Mouse (Mus musculus) CH12.LX (cell line): ENCODE results near the gene P4ha3. TPM values are rescaled to one million over a fixed set of nuclear protein-coding genes. Genes with fewer than 3 reads are reported as not detected.

Experiments used
- DNase-seq: peaks from one replicate; pipeline ENCODE4 v3.0.0-alpha.2; 2013; ENCODE audit errors: extremely low read depth
- H3K27ac ChIP-seq: 2 replicates; pipeline ENCODE4 v1.5.1; 2012; ENCODE audit warnings: low read depth, mild to moderate bottlenecking, control low read depth, moderate library complexity; ENCODE audit not compliant: insufficient read depth
- H3K27me3 ChIP-seq: replicated peaks from 2 replicates; pipeline ENCODE3; 2012; ENCODE audit warnings: inconsistent platforms
- H3K36me3 ChIP-seq, 2 experiments: replicated peaks in 1 of 2; 2 replicates each; pipeline versions ENCODE3 to v1.6.1; 2012; ENCODE audit warnings: inconsistent platforms in 1 of 2, low read length in 1 of 2, mild to moderate bottlenecking in 1 of 2, mixed read lengths in 1 of 2, moderate library complexity in 1 of 2; ENCODE audit not compliant: control insufficient read depth in 1 of 2, insufficient read depth in 1 of 2
- H3K4me1 ChIP-seq, 2 experiments: 2 replicates each; pipeline ENCODE4 v1.6.1; 2012; ENCODE audit warnings: inconsistent platforms in 1 of 2, moderate library complexity in 1 of 2; ENCODE audit not compliant: insufficient read depth in 2 of 2, control insufficient read depth in 1 of 2
- H3K4me2 ChIP-seq: 2 replicates; pipeline ENCODE4 v1.6.1; 2012; ENCODE audit warnings: low read depth, mild to moderate bottlenecking, control low read depth; ENCODE audit not compliant: poor library complexity, insufficient read depth, severe bottlenecking
- H3K4me3 ChIP-seq, 3 experiments: fragments of 150-350 bp in 1 of 3; sonication (generic) in 1 of 3; replicated peaks in 1 of 3; 2 replicates each; pipeline versions ENCODE3 to v1.5.1; 2011 to 2012; ENCODE audit warnings: low read depth in 2 of 3, low read length in 2 of 3, mild to moderate bottlenecking in 2 of 3, moderate library complexity in 2 of 3, control low read depth in 1 of 3, improper control_type of control experiment in 1 of 3, inconsistent platforms in 1 of 3, mixed read lengths in 1 of 3; ENCODE audit not compliant: poor library complexity in 1 of 3
- H3K79me2 ChIP-seq: replicated peaks from 2 replicates; pipeline ENCODE4 v1.6.1; 2012; ENCODE audit warnings: mild to moderate bottlenecking, moderate library complexity; ENCODE audit not compliant: control insufficient read depth, poor library complexity, insufficient read depth, severe bottlenecking; ENCODE audit errors: extremely low read depth
- H3K9ac ChIP-seq: 2 replicates; pipeline ENCODE4 v1.6.1; 2012; ENCODE audit warnings: low read depth, mild to moderate bottlenecking, control low read depth, moderate library complexity; ENCODE audit not compliant: insufficient read depth
- H3K9me3 ChIP-seq: replicated peaks from 2 replicates; pipeline ENCODE3; 2012; ENCODE audit warnings: low read length, inconsistent platforms, mixed read lengths
- CHD1 ChIP-seq: IDR thresholded peaks from 2 replicates; pipeline ENCODE4 v1.6.1; 2012; ENCODE audit warnings: low read depth, low read length, improper control_type of control experiment, inconsistent platforms
- CTCF ChIP-seq, 2 experiments: IDR thresholded peaks in 1 of 2; conservative IDR thresholded peaks in 1 of 2; 2 replicates each; pipeline ENCODE4 v1.5.1; 2011 to 2012; ENCODE audit warnings: low read depth in 2 of 2, low read length in 2 of 2, improper control_type of control experiment in 1 of 2, inconsistent platforms in 1 of 2, mild to moderate bottlenecking in 1 of 2, moderate library complexity in 1 of 2
- ELF1 ChIP-seq: IDR thresholded peaks from 2 replicates; pipeline ENCODE4 v1.6.1; 2014; ENCODE audit warnings: low read depth, mild to moderate bottlenecking, inconsistent platforms, low read length, improper control_type of control experiment
- ETS1 ChIP-seq: conservative IDR thresholded peaks from 2 replicates; pipeline ENCODE4 v1.6.1; 2012; ENCODE audit warnings: low read depth, mild to moderate bottlenecking, inconsistent platforms, low read length, improper control_type of control experiment, moderate library complexity
- HCFC1 ChIP-seq: IDR thresholded peaks from 2 replicates; pipeline ENCODE4 v1.6.1; 2012; ENCODE audit warnings: low read depth, mild to moderate bottlenecking, inconsistent platforms, low read length, improper control_type of control experiment
- JUND ChIP-seq: conservative IDR thresholded peaks from 2 replicates; pipeline ENCODE4 v1.6.1; 2011; ENCODE audit warnings: low read depth, low read length, improper control_type of control experiment
- KAT2A ChIP-seq: IDR thresholded peaks from 2 replicates; pipeline ENCODE4 v1.6.1; 2012; ENCODE audit warnings: low read length, improper control_type of control experiment, inconsistent platforms; ENCODE audit not compliant: insufficient replicate concordance
- MAFK ChIP-seq: IDR thresholded peaks from 2 replicates; pipeline ENCODE4 v1.6.1; 2011; ENCODE audit warnings: low read length, improper control_type of control experiment; ENCODE audit not compliant: insufficient replicate concordance
- MAX ChIP-seq: IDR thresholded peaks from 2 replicates; pipeline ENCODE4 v1.6.1; 2011; ENCODE audit warnings: low read length, improper control_type of control experiment
- MAZ ChIP-seq: IDR thresholded peaks from 2 replicates; pipeline ENCODE4 v1.6.1; 2012; ENCODE audit warnings: low read depth, mild to moderate bottlenecking, inconsistent platforms, low read length, improper control_type of control experiment, moderate library complexity
- MEF2A ChIP-seq: IDR thresholded peaks from 2 replicates; pipeline ENCODE4 v1.6.1; 2014; ENCODE audit warnings: low read depth, mild to moderate bottlenecking, inconsistent platforms, low read length, improper control_type of control experiment, borderline replicate concordance
- MXI1 ChIP-seq: IDR thresholded peaks from 2 replicates; pipeline ENCODE4 v1.6.1; 2011; ENCODE audit warnings: mild to moderate bottlenecking, low read depth, low read length, improper control_type of control experiment
- MYC ChIP-seq: IDR thresholded peaks from 2 replicates; pipeline ENCODE4 v1.6.1; 2011; ENCODE audit warnings: low read depth, mild to moderate bottlenecking, improper control_type of control experiment, low read length
- NELFE ChIP-seq: IDR thresholded peaks from 2 replicates; pipeline ENCODE4 v1.6.1; 2011; ENCODE audit warnings: low read depth, low read length, improper control_type of control experiment
- SMC3 ChIP-seq: IDR thresholded peaks from 2 replicates; pipeline ENCODE4 v1.6.1; 2011; ENCODE audit warnings: low read depth, low read length, improper control_type of control experiment
- TBP ChIP-seq: conservative IDR thresholded peaks from 2 replicates; pipeline ENCODE4 v1.6.1; 2011; ENCODE audit warnings: low read depth, low read length, improper control_type of control experiment
- TCF12 ChIP-seq: IDR thresholded peaks from 2 replicates; pipeline ENCODE4 v1.6.1; 2014; ENCODE audit warnings: low read depth, mild to moderate bottlenecking, inconsistent platforms, low read length, improper control_type of control experiment
- UBTF ChIP-seq: IDR thresholded peaks from 2 replicates; pipeline ENCODE4 v1.6.1; 2012; ENCODE audit warnings: low read depth, mild to moderate bottlenecking, inconsistent platforms, low read length, improper control_type of control experiment, moderate library complexity
- USF1 ChIP-seq: IDR thresholded peaks from 2 replicates; pipeline ENCODE4 v1.6.1; 2014; ENCODE audit warnings: low read depth, mild to moderate bottlenecking, inconsistent platforms, low read length, improper control_type of control experiment
- USF2 ChIP-seq: conservative IDR thresholded peaks from 2 replicates; pipeline ENCODE4 v1.6.1; 2011; ENCODE audit warnings: low read depth, low read length, improper control_type of control experiment
- ZC3H11A ChIP-seq: IDR thresholded peaks from 2 replicates; pipeline ENCODE4 v1.6.1; 2012; ENCODE audit warnings: low read depth, mild to moderate bottlenecking, inconsistent platforms, low read length, improper control_type of control experiment
- ZKSCAN1 ChIP-seq: IDR thresholded peaks from 2 replicates; pipeline ENCODE4 v1.6.1; 2012; ENCODE audit warnings: low read depth, inconsistent platforms, low read length, improper control_type of control experiment, borderline replicate concordance
- ZMIZ1 ChIP-seq: IDR thresholded peaks from 2 replicates; pipeline ENCODE4 v1.6.1; 2012; ENCODE audit warnings: low read depth, mild to moderate bottlenecking, inconsistent platforms, low read length, improper control_type of control experiment
- dilution Hi-C: fragments of 300-500 bp; cut with MboI; formaldehyde crosslinking; loops from 2 replicates; pipeline ENCODE4 v1.14.3; 2020; ENCODE audit warnings: low sequenced_read_pairs; ENCODE audit not compliant: extremely low pct_unique_long_range_greater_than_20kb, extremely low pct_ligation_motif_present
- in situ Hi-C: fragments of 300-500 bp; cut with MboI; formaldehyde crosslinking; loops from 3 replicates; pipeline ENCODE4 v1.14.3; 2019; ENCODE audit warnings: low sequenced_read_pairs, low pct_ligation_motif_present, low pct_unique_long_range_greater_than_20kb, mixed read lengths
- polyA plus RNA-seq: library from polyadenylated mRNA; unstranded; fragments of >175 nt; gene quantifications from 2 replicates; pipeline ENCODE4 v1.2.1, GENCODE M21; 2012; ENCODE audit warnings: low read depth; ENCODE audit not compliant: insufficient read length
- total RNA-seq, 2 experiments: library from RNA; depleted of rRNA; stranded (reverse); fragments of 300-350 nt in 1 of 2; fragments of >200 nt in 1 of 2; gene quantifications; 2 replicates each; pipeline ENCODE4 v1.2.3; 2012 to 2014

P4ha3 gene
- total and polyA plus RNA-seq, 3 experiments, result not detected

DNA sequence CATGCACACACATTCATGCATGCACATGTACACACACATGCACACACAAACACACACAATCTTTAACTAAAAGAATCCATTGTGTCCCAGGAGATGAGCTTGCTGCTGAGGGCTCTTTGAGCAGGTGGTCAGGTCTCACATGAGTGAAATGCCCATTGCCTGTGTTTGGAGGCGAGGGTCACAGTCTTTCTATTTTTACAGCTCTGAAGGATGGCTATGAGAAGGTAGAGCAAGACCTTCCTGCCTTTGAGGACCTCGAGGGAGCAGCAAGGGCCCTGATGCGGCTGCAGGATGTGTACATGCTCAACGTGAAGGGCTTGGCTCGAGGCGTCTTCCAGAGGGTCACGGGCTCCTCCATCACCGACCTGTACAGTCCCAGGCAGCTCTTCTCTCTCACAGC, 8.2 kb downstream of the P4ha3 start:
- TF ChIP-seq USF1 (no peak), CHD1 (no peak), MAX (no peak), MAZ (no peak), USF2 (no peak), MXI1 (no peak), MYC (no peak), ZMIZ1 (no peak), CTCF (conservative IDR thresholded peaks at IDR 0.05 in 1 of 2, IDR thresholded peaks at IDR 0.05 in 1 of 2; ENCODE audit: low read depth in 2 of 2, low read length in 2 of 2) (no peak), NELFE (no peak), SMC3 (no peak), MEF2A (no peak), ZKSCAN1 (no peak), KAT2A (no peak), ZC3H11A (no peak)
- Histone ChIP-seq H3K27me3 (peaks cover 16% of the 10 kb centered on the region), H3K9ac (no peak overlapping the region), H3K4me2 (no peak overlapping the region), H3K36me3 (no peaks in the 10 kb centered on the region), H3K4me3 (no peak overlapping the region), H3K4me1 (no peaks in the 10 kb centered on the region), H3K79me2 (no peaks in the 10 kb centered on the region), H3K9me3 (peaks cover 8% of the 10 kb centered on the region), H3K27ac (no peak overlapping the region)
- dilution Hi-C loops (no loop called here), in situ Hi-C loops (no loop called here)
- no peak for DNase-seq

DNA sequence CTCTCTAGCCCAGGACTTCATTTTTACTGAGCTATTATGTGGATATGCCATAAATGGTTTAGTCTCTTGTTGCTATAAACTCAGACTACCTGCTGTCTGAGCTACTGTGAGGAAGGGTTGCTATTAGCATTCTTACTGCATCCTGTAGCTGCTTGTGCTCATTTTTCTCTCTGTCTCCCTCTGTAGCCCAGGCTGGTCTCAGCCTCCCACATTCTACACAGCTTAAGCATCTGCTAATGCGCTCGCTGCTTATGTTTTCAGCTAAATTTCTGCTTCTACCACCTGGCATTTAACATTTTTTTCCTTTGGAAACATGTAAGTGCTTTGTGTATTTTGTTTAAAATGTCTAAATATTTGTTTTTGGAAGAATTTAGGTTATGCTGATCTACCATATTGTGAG, 10.4 kb downstream of the P4ha3 start:
- no peak overlapping the region for H3K4me2 ChIP-seq
- in situ Hi-C loops (no loop called here), dilution Hi-C loops (no loop called here)
- peaks cover 2% of the 10 kb centered on the region for H3K27me3 ChIP-seq
- no peaks in the 10 kb centered on the region for H3K79me2 ChIP-seq
- no peak overlapping the region for H3K27ac ChIP-seq
- TF ChIP-seq ZMIZ1 (no peak), TCF12 (no peak), HCFC1 (no peak), MXI1 (no peak), ELF1 (no peak), MAFK (no peak), TBP (no peak), ETS1 (no peak), UBTF (no peak), JUND (no peak)
- peaks cover 2% of the 10 kb centered on the region for H3K9me3 ChIP-seq
- H3K36me3 ChIP-seq, result no peaks in the 10 kb centered on the region
- H3K9ac ChIP-seq, result no peak overlapping the region
- no peaks in the 10 kb centered on the region for H3K4me1 ChIP-seq
- no peak overlapping the region for H3K4me3 ChIP-seq
- DNase-seq, result no peak
